Mouse (Mus musculus): ENCODE measurements at regions not wholly inside any gene's neighbourhood (a gene's known extent, or its start where the extent isn't known, plus 50 kb on each side); places are given as distances from the start of the nearest gene placed in this dataset.

- Histone ChIP-seq H3K4me1 (replicated peaks) (no peaks in the 10 kb centered on the region), H3K27me3 (replicated peaks) (no peaks in the 10 kb centered on the region), H3K4me2 (no peak overlapping the region), H3K4me3 (no peak overlapping the region), H3K9ac (no peak overlapping the region), H3K9me3 (replicated peaks) (peaks cover 7% of the 10 kb centered on the region), H3K36me3 (no peaks in the 10 kb centered on the region), H3K27ac (ENCODE audit: poor library complexity, severe bottlenecking) (no peak overlapping the region)
- 82% methylated on average over 14 of the region's 14 CpGs for WGBS
- ATAC-seq (ENCODE audit: insufficient number of reproducible peaks, low FRiP score), result no peak
Measured at GRCm38 (mm10) chr19:55011341-55011740, 115.7 kb downstream of the Gpam start.

DNA sequence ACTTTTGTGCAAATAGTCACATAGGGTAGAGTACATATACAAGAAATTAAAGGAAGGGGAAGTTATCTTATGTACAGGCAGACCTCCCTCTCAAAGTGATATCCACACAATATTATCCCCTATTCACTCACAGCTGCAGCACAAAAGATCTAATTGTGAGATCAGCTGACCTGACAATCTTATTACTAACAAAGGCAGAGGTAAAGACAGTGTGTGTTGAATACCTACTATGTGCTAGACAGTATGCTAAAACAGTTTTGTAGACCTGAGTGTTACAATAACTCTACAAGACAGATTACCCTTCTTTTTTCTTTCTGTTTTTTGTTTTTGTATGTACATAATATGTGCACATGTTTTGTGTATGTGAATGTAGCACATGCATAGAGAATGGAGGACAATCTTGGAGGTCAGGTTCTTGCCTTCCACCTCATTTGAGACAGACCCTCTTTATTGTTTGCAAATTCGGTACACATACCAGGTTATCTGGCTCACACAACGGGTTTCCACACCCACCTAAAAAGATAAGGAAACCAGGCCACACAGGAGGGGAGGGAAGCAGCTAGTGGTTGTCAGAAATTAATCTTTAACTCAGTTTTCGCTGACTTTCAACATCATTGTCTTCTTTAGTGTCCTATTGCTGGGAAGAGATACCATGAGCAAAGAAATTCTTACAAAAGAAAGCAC is 118.4 kb downstream of the Gpam start:
- WGBS, result 57% methylated on average over 3 of the region's 3 CpGs
- Histone ChIP-seq H3K9me3 (replicated peaks) (peaks cover 14% of the 10 kb centered on the region), H3K9ac (no peak overlapping the region), H3K27me3 (replicated peaks) (no peaks in the 10 kb centered on the region), H3K4me3 (no peak overlapping the region), H3K4me2 (no peak overlapping the region), H3K27ac (ENCODE audit: poor library complexity, severe bottlenecking) (no peak overlapping the region), H3K36me3 (no peaks in the 10 kb centered on the region), H3K4me1 (replicated peaks) (no peaks in the 10 kb centered on the region)
- no peak for ATAC-seq (ENCODE audit: insufficient number of reproducible peaks, low FRiP score)

- no peaks in the 10 kb centered on the region for H3K27me3 ChIP-seq (replicated peaks)
- H3K4me3 ChIP-seq, result no peak overlapping the region
- H3K9ac ChIP-seq, result no peak overlapping the region
- H3K4me1 ChIP-seq (replicated peaks), result no peaks in the 10 kb centered on the region
- 69% methylated on average over 3 of the region's 3 CpGs for WGBS
- no peak overlapping the region for H3K4me2 ChIP-seq
- H3K36me3 ChIP-seq, result no peaks in the 10 kb centered on the region
- H3K27ac ChIP-seq (ENCODE audit: poor library complexity, severe bottlenecking), result no peak overlapping the region
- no peak for ATAC-seq (ENCODE audit: insufficient number of reproducible peaks, low FRiP score)
- no peaks in the 10 kb centered on the region for H3K9me3 ChIP-seq (replicated peaks)
Measured at GRCm38 (mm10) chr19:54989982-54990381, 137.1 kb downstream of the Gpam start.

GRCm38 (mm10) chr19:54984541-54984940 is 142.5 kb downstream of the Gpam start:
- 80% methylated on average over 2 of the region's 2 CpGs for WGBS
- no peaks in the 10 kb centered on the region for H3K4me1 ChIP-seq (replicated peaks)
- H3K4me2 ChIP-seq, result no peak overlapping the region
- H3K27ac ChIP-seq (ENCODE audit: poor library complexity, severe bottlenecking), result no peak overlapping the region
- no peaks in the 10 kb centered on the region for H3K27me3 ChIP-seq (replicated peaks)
- no peak for ATAC-seq (ENCODE audit: insufficient number of reproducible peaks, low FRiP score)
- H3K9ac ChIP-seq, result no peak overlapping the region
- no peak overlapping the region for H3K4me3 ChIP-seq
- no peaks in the 10 kb centered on the region for H3K36me3 ChIP-seq
- peaks cover 5% of the 10 kb centered on the region; the same call in 1 of the 2 replicates for H3K9me3 ChIP-seq (replicated peaks)

DNA sequence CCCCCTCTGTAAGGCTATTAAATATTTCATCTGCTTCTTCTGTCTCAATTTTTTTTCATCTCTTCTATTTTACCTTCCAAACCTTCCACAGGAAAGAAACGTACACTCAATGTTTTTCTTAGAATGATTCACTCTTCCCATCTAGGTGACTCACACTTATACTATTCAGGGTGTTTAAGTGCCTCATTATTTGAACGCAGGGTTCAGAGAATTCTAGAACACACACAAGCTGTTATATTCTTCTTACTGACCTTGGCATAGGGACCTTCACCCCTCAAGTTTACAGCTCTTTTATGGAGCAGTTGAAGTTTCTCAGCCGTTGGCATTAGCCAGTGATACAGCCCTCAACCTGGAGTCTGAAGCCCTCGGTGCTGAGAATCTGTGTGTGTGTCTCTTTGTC is 144.2 kb downstream of the Gpam start:
- no peak for ATAC-seq (ENCODE audit: insufficient number of reproducible peaks, low FRiP score)
- 47% methylated on average over 4 of the region's 4 CpGs for WGBS
- no peak overlapping the region for H3K4me2 ChIP-seq
- H3K4me3 ChIP-seq, result no peak overlapping the region
- peaks cover 5% of the 10 kb centered on the region; the same call in 1 of the 2 replicates for H3K9me3 ChIP-seq (replicated peaks)
- H3K36me3 ChIP-seq, result no peaks in the 10 kb centered on the region
- H3K27me3 ChIP-seq (replicated peaks), result no peaks in the 10 kb centered on the region
- no peak overlapping the region for H3K9ac ChIP-seq
- no peaks in the 10 kb centered on the region for H3K4me1 ChIP-seq (replicated peaks)
- no peak overlapping the region for H3K27ac ChIP-seq (ENCODE audit: poor library complexity, severe bottlenecking)

DNA sequence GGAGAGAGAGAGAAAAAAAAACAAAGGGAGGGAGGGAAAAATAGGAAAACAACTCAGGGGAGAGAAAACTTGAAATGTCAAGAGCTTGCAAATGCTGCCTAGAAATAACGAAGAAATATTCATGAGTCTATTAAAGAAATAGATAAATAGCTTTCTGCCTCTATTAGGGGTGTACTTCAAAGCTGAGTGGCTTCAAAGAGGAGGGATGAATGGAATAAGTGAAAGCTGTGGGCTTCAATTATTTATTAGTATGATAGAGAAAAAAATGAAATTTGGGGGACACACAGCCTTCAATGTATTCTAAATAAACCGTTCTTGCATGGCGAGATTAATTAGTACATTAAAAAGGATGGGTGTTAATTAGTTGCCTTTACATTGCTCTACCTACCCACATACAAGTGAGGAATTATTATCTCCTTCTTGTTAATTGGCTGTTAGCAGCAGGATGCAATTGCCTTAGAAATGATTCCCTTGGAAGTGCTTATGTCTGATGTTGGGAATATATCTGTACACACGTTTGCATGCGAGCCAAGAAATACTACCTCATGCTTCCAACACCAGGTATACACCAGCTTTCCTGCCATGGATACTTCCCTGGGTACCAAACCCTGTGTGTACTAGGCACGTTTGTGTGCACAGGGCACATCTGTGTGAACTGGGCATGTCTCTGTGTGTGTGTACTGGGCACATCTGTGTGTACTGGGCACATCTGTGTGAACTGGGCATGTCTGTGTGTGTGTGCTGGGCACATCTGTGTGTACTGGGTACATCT is 155.4 kb downstream of the Gpam start:
- H3K9ac ChIP-seq, result no peak overlapping the region
- H3K4me1 ChIP-seq (replicated peaks), result no peaks in the 10 kb centered on the region
- no peak overlapping the region for H3K4me3 ChIP-seq
- WGBS, result 79% methylated on average over 6 of the region's 6 CpGs
- H3K27me3 ChIP-seq (replicated peaks), result no peaks in the 10 kb centered on the region
- no peak overlapping the region for H3K27ac ChIP-seq (ENCODE audit: poor library complexity, severe bottlenecking)
- ATAC-seq (ENCODE audit: insufficient number of reproducible peaks, low FRiP score), result no peak
- 0 out of 2 replicates have a peak, but pooled peaks cover 3% of the 10 kb centered on the region for H3K9me3 ChIP-seq (replicated peaks)
- H3K36me3 ChIP-seq, result no peaks in the 10 kb centered on the region
- no peak overlapping the region for H3K4me2 ChIP-seq

DNA sequence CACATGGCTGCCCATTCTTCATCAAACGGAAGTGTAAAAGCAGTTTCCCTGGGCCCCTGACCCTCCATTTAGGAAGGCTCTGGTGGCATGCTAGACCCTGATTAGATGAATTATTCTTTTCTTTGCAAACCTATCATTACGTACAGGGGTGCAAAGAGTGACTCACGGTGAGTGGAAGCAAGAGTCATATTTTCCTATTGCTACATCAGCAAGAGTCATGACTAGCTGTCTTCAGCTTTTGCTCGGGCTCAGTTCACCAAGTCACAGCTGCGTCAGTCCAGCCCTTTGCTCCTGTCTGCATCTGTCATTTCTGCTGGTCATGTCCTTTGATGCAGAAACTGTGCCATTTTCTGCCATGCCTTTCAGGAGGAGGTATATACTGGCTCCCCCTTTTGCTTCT is 168.7 kb downstream of the Gpam start:
- Histone ChIP-seq H3K9me3 (replicated peaks) (0 out of 2 replicates have a peak, but pooled peaks cover 4% of the 10 kb centered on the region), H3K4me3 (no peak overlapping the region), H3K36me3 (no peaks in the 10 kb centered on the region), H3K27me3 (replicated peaks) (no peaks in the 10 kb centered on the region), H3K9ac (no peak overlapping the region), H3K4me1 (replicated peaks) (no peaks in the 10 kb centered on the region), H3K27ac (ENCODE audit: poor library complexity, severe bottlenecking) (no peak overlapping the region), H3K4me2 (no peak overlapping the region)
- WGBS, result 72% methylated on average over 5 of the region's 5 CpGs
- ATAC-seq (ENCODE audit: insufficient number of reproducible peaks, low FRiP score), result no peak

GRCm38 (mm10) chr19:54955096-54955495 is 171.9 kb downstream of the Gpam start:
- 0 out of 2 replicates have a peak, but pooled peaks cover 4% of the 10 kb centered on the region for H3K9me3 ChIP-seq (replicated peaks)
- no peak overlapping the region for H3K9ac ChIP-seq
- no peak overlapping the region for H3K4me3 ChIP-seq
- 53% methylated on average over 2 of the region's 2 CpGs for WGBS
- no peak overlapping the region for H3K4me2 ChIP-seq
- no peaks in the 10 kb centered on the region for H3K4me1 ChIP-seq (replicated peaks)
- H3K27ac ChIP-seq (ENCODE audit: poor library complexity, severe bottlenecking), result no peak overlapping the region
- H3K27me3 ChIP-seq (replicated peaks), result no peaks in the 10 kb centered on the region
- no peaks in the 10 kb centered on the region for H3K36me3 ChIP-seq
- no peak for ATAC-seq (ENCODE audit: insufficient number of reproducible peaks, low FRiP score)

- no peaks in the 10 kb centered on the region for H3K4me1 ChIP-seq (replicated peaks)
- 54% methylated on average over 2 of the region's 2 CpGs for WGBS
- H3K9me3 ChIP-seq (replicated peaks), result 0 out of 2 replicates have a peak, but pooled peaks cover 4% of the 10 kb centered on the region
- H3K9ac ChIP-seq, result no peak overlapping the region
- no peak overlapping the region for H3K4me3 ChIP-seq
- no peaks in the 10 kb centered on the region for H3K36me3 ChIP-seq
- H3K4me2 ChIP-seq, result no peak overlapping the region
- H3K27ac ChIP-seq (ENCODE audit: poor library complexity, severe bottlenecking), result no peak overlapping the region
- ATAC-seq (ENCODE audit: insufficient number of reproducible peaks, low FRiP score), result no peak
- H3K27me3 ChIP-seq (replicated peaks), result no peaks in the 10 kb centered on the region
Measured at GRCm38 (mm10) chr19:54952546-54952945, 174.5 kb downstream of the Gpam start.

DNA sequence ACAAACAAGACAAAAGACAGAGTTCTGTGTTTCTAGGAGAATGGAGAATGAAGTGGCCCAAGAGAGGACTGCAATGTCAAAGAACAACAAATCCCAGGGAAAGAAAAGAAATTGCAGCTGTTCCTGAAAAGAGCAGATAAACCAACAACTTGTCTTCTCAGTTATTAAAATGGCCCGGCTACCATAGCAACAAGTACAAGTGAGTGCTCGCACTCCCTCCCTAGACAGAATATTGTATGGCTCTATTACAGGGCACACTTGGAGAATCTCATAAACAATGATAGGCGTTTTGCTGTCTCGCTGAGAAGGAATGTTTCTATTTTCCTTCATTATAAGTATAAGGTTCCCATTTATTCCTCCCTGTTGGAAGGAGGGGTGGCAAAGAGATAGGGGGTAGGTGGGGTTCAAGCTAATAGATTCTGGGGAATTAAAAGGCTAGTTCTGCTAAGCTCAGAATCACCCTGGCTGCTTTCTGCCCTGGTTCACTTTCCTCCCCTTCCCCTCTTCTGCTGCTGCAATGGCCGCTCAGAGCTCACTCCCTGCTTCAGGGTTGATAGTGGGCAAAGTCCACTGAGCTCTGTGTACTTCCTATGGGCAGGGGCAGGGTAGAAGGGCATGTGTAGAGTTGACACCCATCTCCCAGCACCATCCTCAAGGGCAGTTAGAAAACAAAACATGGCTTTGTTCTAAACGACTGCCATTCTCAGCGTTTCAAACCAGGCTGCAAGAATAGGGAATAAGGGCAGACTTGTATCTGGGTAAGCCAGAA is 178.5 kb downstream of the Gpam start:
- Histone ChIP-seq H3K9me3 (replicated peaks) (no peaks in the 10 kb centered on the region), H3K4me2 (no peak overlapping the region), H3K9ac (no peak overlapping the region), H3K36me3 (no peaks in the 10 kb centered on the region), H3K4me3 (no peak overlapping the region), H3K27ac (ENCODE audit: poor library complexity, severe bottlenecking) (no peak overlapping the region), H3K27me3 (replicated peaks) (no peaks in the 10 kb centered on the region), H3K4me1 (replicated peaks) (no peaks in the 10 kb centered on the region)
- no peak for ATAC-seq (ENCODE audit: insufficient number of reproducible peaks, low FRiP score)
- 73% methylated on average over 7 of the region's 7 CpGs for WGBS

DNA sequence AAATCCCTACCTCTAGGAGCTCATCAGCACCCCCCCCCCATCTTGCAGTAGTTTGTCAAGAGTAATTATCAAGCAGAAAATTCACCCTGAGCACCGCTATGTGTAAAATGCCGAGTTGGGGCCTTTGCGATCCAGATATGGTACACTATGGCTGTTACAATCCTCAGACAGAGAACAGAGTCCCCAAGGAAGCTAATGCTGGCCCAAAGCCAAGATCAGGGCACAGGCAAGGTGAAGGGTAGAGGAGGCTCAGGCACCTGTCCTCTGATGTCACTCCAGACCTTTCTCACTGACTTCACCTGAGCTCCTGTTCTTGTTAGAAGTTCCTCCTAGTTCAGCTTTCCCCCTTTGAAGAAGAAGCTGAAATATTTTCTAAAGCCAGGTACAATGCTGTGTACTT is 179.5 kb downstream of the Gpam start:
- no peak overlapping the region for H3K4me2 ChIP-seq
- H3K36me3 ChIP-seq, result no peaks in the 10 kb centered on the region
- H3K27ac ChIP-seq (ENCODE audit: poor library complexity, severe bottlenecking), result no peak overlapping the region
- WGBS, result 81% methylated on average over 3 of the region's 3 CpGs
- ATAC-seq (ENCODE audit: insufficient number of reproducible peaks, low FRiP score), result no peak
- no peaks in the 10 kb centered on the region for H3K4me1 ChIP-seq (replicated peaks)
- H3K4me3 ChIP-seq, result no peak overlapping the region
- H3K27me3 ChIP-seq (replicated peaks), result no peaks in the 10 kb centered on the region
- no peak overlapping the region for H3K9ac ChIP-seq
- H3K9me3 ChIP-seq (replicated peaks), result no peaks in the 10 kb centered on the region

Measured in heart, embryonic 12.5 days (tissue).